ENCODE assay signal across 8 mouse cellular contexts in genomic region chrX:107816726-107817125, GRCm38 (mm10). TPM values are rescaled to one million over a fixed set of nuclear protein-coding genes. Genes with fewer than 3 reads are reported as not detected.
DNase-seq lines count a peak whose midpoint lies in the region; ATAC-seq and TF ChIP-seq lines count a peak whose summit lies in the region.
"Had no signal": no experiment of that assay in that cellular context is flagged by ENCODE, and none has a peak within 500 bp of the region (broad histone marks: within the 10 kb centered on the region; RNA-seq: fewer than 3 reads in every experiment).

No protein-coding gene starts in this region.

- no peaks in the 10 kb centered on the region for H3K27me3 ChIP-seq in lung, embryonic 16.5 days (ENCODE audit: control insufficient read depth, insufficient read depth, low read depth, low read length)
- no peaks in the 10 kb centered on the region for H3K27me3 ChIP-seq in lung, postnatal 0 days (replicated peaks; ENCODE audit: insufficient read depth, low read length)
- H3K27me3 ChIP-seq in forebrain, postnatal 0 days (ENCODE audit: insufficient read depth, low read length) = no peaks in the 10 kb centered on the region
- H3K27me3 ChIP-seq in liver, embryonic 15.5 days = no peaks in the 10 kb centered on the region

- H3K4me3 ChIP-seq in lung, embryonic 16.5 days (ENCODE audit: low read length) = peak overlapping the region; percentile 37; the same call in 1 of the 2 replicates
- no peak overlapping the region for H3K4me3 ChIP-seq in lung, postnatal 0 days (ENCODE audit: low read depth, low read length)
- H3K4me3 ChIP-seq in forebrain, postnatal 0 days (ENCODE audit: low read depth, low read length) = peak overlapping the region; percentile 62; the same call in 1 of the 2 replicates
- H3K4me3 ChIP-seq in liver, embryonic 15.5 days (replicated peaks) = peak overlapping the region; percentile 70; the same call in 1 of the 2 replicates

- DNase-seq in lung, postnatal 0 days (ENCODE audit: low spot score) = no peak
- DNase-seq in forebrain, postnatal 0 days = no peak
- no peak for DNase-seq in thymus, postnatal 14 days
- no peak for DNase-seq in layer of hippocampus, adult 9-11 months

- H3K27ac ChIP-seq in lung, embryonic 16.5 days (ENCODE audit: low read length) = no peak overlapping the region
- no peak overlapping the region for H3K27ac ChIP-seq in lung, postnatal 0 days (ENCODE audit: low read length)
- no peak overlapping the region for H3K27ac ChIP-seq in forebrain, postnatal 0 days (ENCODE audit: low read depth, low read length)
- no peak overlapping the region for H3K27ac ChIP-seq in liver, embryonic 15.5 days (replicated peaks)

- H3K9ac ChIP-seq in lung, embryonic 16.5 days (ENCODE audit: low read length) = no peak overlapping the region
- H3K9ac ChIP-seq in lung, postnatal 0 days (replicated peaks; ENCODE audit: low read depth) = no peak overlapping the region
- no peak overlapping the region for H3K9ac ChIP-seq in forebrain, postnatal 0 days
- H3K9ac ChIP-seq in liver, embryonic 15.5 days = no peak overlapping the region

- TF ChIP-seq CTCF in lung, postnatal 0 days (IDR thresholded peaks at IDR 0.05) = no peak
- TF ChIP-seq CTCF in forebrain, postnatal 0 days (IDR thresholded peaks at IDR 0.05; ENCODE audit: low read depth) = no peak

- H3K36me3 ChIP-seq in lung, embryonic 16.5 days (ENCODE audit: control insufficient read depth, insufficient read depth, low read length) = no peaks in the 10 kb centered on the region
- no peaks in the 10 kb centered on the region for H3K36me3 ChIP-seq in lung, postnatal 0 days (ENCODE audit: insufficient read depth, low read length)
- H3K36me3 ChIP-seq in forebrain, postnatal 0 days (ENCODE audit: insufficient read depth) = no peaks in the 10 kb centered on the region
- H3K36me3 ChIP-seq in liver, embryonic 15.5 days (replicated peaks) = no peaks in the 10 kb centered on the region

- no peaks in the 10 kb centered on the region for H3K9me3 ChIP-seq in lung, embryonic 16.5 days (ENCODE audit: control insufficient read depth, low read length)
- H3K9me3 ChIP-seq in lung, postnatal 0 days (ENCODE audit: low read length) = no peaks in the 10 kb centered on the region
- no peaks in the 10 kb centered on the region for H3K9me3 ChIP-seq in forebrain, postnatal 0 days (ENCODE audit: low read length)
- H3K9me3 ChIP-seq in liver, embryonic 15.5 days (replicated peaks) = no peaks in the 10 kb centered on the region

- no peak for ATAC-seq in lung, embryonic 16.5 days (ENCODE audit: low read depth)
- ATAC-seq in lung, postnatal 0 days = no peak
- ATAC-seq in forebrain, postnatal 0 days = no peak
- no peak for ATAC-seq in liver, embryonic 15.5 days (ENCODE audit: insufficient read depth)
- ATAC-seq in activated CD4-positive, CD25-positive, alpha-beta regulatory T cell, adult 4 months = no peak

- WGBS in lung, embryonic 16.5 days = 84% methylated on average over 6 of the region's 6 CpGs
- 74% methylated on average over 6 of the region's 6 CpGs for WGBS in lung, postnatal 0 days
- WGBS in forebrain, postnatal 0 days = 90% methylated on average over 6 of the region's 6 CpGs
- WGBS in liver, embryonic 15.5 days (ENCODE audit: insufficient replicate concordance) = 74% methylated on average over 6 of the region's 6 CpGs

- no peak for TF ChIP-seq EP300 in lung, postnatal 0 days (IDR thresholded peaks at IDR 0.05)

- H3K4me2 ChIP-seq in lung, embryonic 16.5 days (ENCODE audit: low read depth, low read length) = peak overlapping the region; percentile 56
- H3K4me2 ChIP-seq in lung, postnatal 0 days (replicated peaks; ENCODE audit: low read depth, low read length) = no peak overlapping the region
- H3K4me2 ChIP-seq in forebrain, postnatal 0 days (ENCODE audit: low read depth) = peak overlapping the region; percentile 52; the same call in 1 of the 2 replicates
- peak overlapping the region; percentile 64 for H3K4me2 ChIP-seq in liver, embryonic 15.5 days

- no peaks in the 10 kb centered on the region for H3K4me1 ChIP-seq in lung, embryonic 16.5 days (replicated peaks; ENCODE audit: control insufficient read depth, insufficient read depth, low read length)
- no peaks in the 10 kb centered on the region for H3K4me1 ChIP-seq in lung, postnatal 0 days (ENCODE audit: insufficient read depth, low read depth, low read length)
- H3K4me1 ChIP-seq in forebrain, postnatal 0 days (ENCODE audit: insufficient read depth) = no peaks in the 10 kb centered on the region
- 0 out of 2 replicates have a peak, but pooled peaks cover 3% of the 10 kb centered on the region for H3K4me1 ChIP-seq in liver, embryonic 15.5 days (replicated peaks)

RNA-seq across cellular contexts. Expression of gene 2610002M06Rik, which starts 0.6 kb away (rescaled TPM):
- polyA plus RNA-seq in lung, embryonic 16.5 days (2015; fragmentation: Nextera tagmentation; extraction: Ambion mirVana) = 13.3 TPM in 2 replicates
- polyA plus RNA-seq in lung, postnatal 0 days (2015; fragmentation: Nextera tagmentation; extraction: Ambion mirVana) = 11.5 and 12.1 TPM in 2 replicates
- total RNA-seq in forebrain, postnatal 0 days (2014; rRNA removed) = 32.0 and 33.3 TPM in 2 replicates
- polyA plus RNA-seq in forebrain, postnatal 0 days (2015; fragmentation: Nextera tagmentation; extraction: Ambion mirVana) = 14.5 and 17.1 TPM in 2 replicates
- polyA plus RNA-seq in liver, embryonic 15.5 days (2015; fragmentation: Nextera tagmentation; extraction: Ambion mirVana) = 7.0 and 7.8 TPM in 2 replicates
- polyA plus RNA-seq in activated CD4-positive, CD25-positive, alpha-beta regulatory T cell, adult 4 months (2017; shearing (Covaris generic)) = 10 to 100 TPM; 20.2 to 21.8 TPM

RNA-seq across cellular contexts. Expression of gene Tent5d, which starts 24.3 kb away (rescaled TPM):
- 0.36 TPM in 1 of 2 replicates, not detected in the other for polyA plus RNA-seq in lung, embryonic 16.5 days (2015; fragmentation: Nextera tagmentation; extraction: Ambion mirVana)
- polyA plus RNA-seq in lung, postnatal 0 days (2015; fragmentation: Nextera tagmentation; extraction: Ambion mirVana) = not detected in 2 replicates
- total RNA-seq in forebrain, postnatal 0 days (2014; rRNA removed) = 1.1 TPM in 1 of 2 replicates, not detected in the other
- 0.10 and 0.29 TPM in 2 replicates for polyA plus RNA-seq in forebrain, postnatal 0 days (2015; fragmentation: Nextera tagmentation; extraction: Ambion mirVana)
- polyA plus RNA-seq in liver, embryonic 15.5 days (2015; fragmentation: Nextera tagmentation; extraction: Ambion mirVana) = not detected in 2 replicates
- polyA plus RNA-seq in activated CD4-positive, CD25-positive, alpha-beta regulatory T cell, adult 4 months (2017; shearing (Covaris generic)) = under 1 TPM in 1 of 2 experiments, not detected in 1; 0.50 TPM
- total RNA-seq: neutrophil, adult 5-6 weeks had no signal
